Mouse (Mus musculus) CH12.LX (cell line): ENCODE measurements around the gene Cmip. TPM values are rescaled to one million over a fixed set of nuclear protein-coding genes. Genes with fewer than 3 reads are reported as not detected.

ENCODE experiments used
- DNase-seq: peaks from one replicate; pipeline ENCODE4 v3.0.0-alpha.2; 2013; ENCODE audit errors: extremely low read depth
- H3K27ac ChIP-seq: 2 replicates; pipeline ENCODE4 v1.5.1; 2012; ENCODE audit warnings: low read depth, mild to moderate bottlenecking, control low read depth, moderate library complexity; ENCODE audit not compliant: insufficient read depth
- H3K27me3 ChIP-seq: replicated peaks from 2 replicates; pipeline ENCODE3; 2012; ENCODE audit warnings: inconsistent platforms
- H3K36me3 ChIP-seq, 2 experiments: replicated peaks in 1 of 2; 2 replicates each; pipeline versions ENCODE3 to v1.6.1; 2012; ENCODE audit warnings: inconsistent platforms in 1 of 2, low read length in 1 of 2, mild to moderate bottlenecking in 1 of 2, mixed read lengths in 1 of 2, moderate library complexity in 1 of 2; ENCODE audit not compliant: control insufficient read depth in 1 of 2, insufficient read depth in 1 of 2
- H3K4me1 ChIP-seq, 2 experiments: 2 replicates each; pipeline ENCODE4 v1.6.1; 2012; ENCODE audit warnings: inconsistent platforms in 1 of 2, moderate library complexity in 1 of 2; ENCODE audit not compliant: insufficient read depth in 2 of 2, control insufficient read depth in 1 of 2
- H3K4me2 ChIP-seq: 2 replicates; pipeline ENCODE4 v1.6.1; 2012; ENCODE audit warnings: low read depth, mild to moderate bottlenecking, control low read depth; ENCODE audit not compliant: poor library complexity, insufficient read depth, severe bottlenecking
- H3K4me3 ChIP-seq, 3 experiments: fragments of 150-350 bp in 1 of 3; sonication (generic) in 1 of 3; replicated peaks in 1 of 3; 2 replicates each; pipeline versions ENCODE3 to v1.5.1; 2011 to 2012; ENCODE audit warnings: low read depth in 2 of 3, low read length in 2 of 3, mild to moderate bottlenecking in 2 of 3, moderate library complexity in 2 of 3, control low read depth in 1 of 3, improper control_type of control experiment in 1 of 3, inconsistent platforms in 1 of 3, mixed read lengths in 1 of 3; ENCODE audit not compliant: poor library complexity in 1 of 3
- H3K79me2 ChIP-seq: replicated peaks from 2 replicates; pipeline ENCODE4 v1.6.1; 2012; ENCODE audit warnings: mild to moderate bottlenecking, moderate library complexity; ENCODE audit not compliant: control insufficient read depth, poor library complexity, insufficient read depth, severe bottlenecking; ENCODE audit errors: extremely low read depth
- H3K9ac ChIP-seq: 2 replicates; pipeline ENCODE4 v1.6.1; 2012; ENCODE audit warnings: low read depth, mild to moderate bottlenecking, control low read depth, moderate library complexity; ENCODE audit not compliant: insufficient read depth
- H3K9me3 ChIP-seq: replicated peaks from 2 replicates; pipeline ENCODE3; 2012; ENCODE audit warnings: low read length, inconsistent platforms, mixed read lengths
- BHLHE40 ChIP-seq: IDR thresholded peaks from 2 replicates; pipeline ENCODE4 v1.6.1; 2011; ENCODE audit warnings: mild to moderate bottlenecking, low read depth, low read length, improper control_type of control experiment
- CHD1 ChIP-seq: IDR thresholded peaks from 2 replicates; pipeline ENCODE4 v1.6.1; 2012; ENCODE audit warnings: low read depth, low read length, improper control_type of control experiment, inconsistent platforms
- CHD2 ChIP-seq: IDR thresholded peaks from 2 replicates; pipeline ENCODE4 v1.6.1; 2011; ENCODE audit warnings: low read length, improper control_type of control experiment
- EP300 ChIP-seq: IDR thresholded peaks from 2 replicates; pipeline ENCODE4 v1.6.1; 2011; ENCODE audit warnings: low read length, improper control_type of control experiment
- ETS1 ChIP-seq: conservative IDR thresholded peaks from 2 replicates; pipeline ENCODE4 v1.6.1; 2012; ENCODE audit warnings: low read depth, mild to moderate bottlenecking, inconsistent platforms, low read length, improper control_type of control experiment, moderate library complexity
- GABPA ChIP-seq: IDR thresholded peaks from 2 replicates; pipeline ENCODE4 v1.6.1; 2012; ENCODE audit warnings: low read depth, low read length, improper control_type of control experiment, inconsistent platforms; ENCODE audit not compliant: insufficient replicate concordance
- IRF4 ChIP-seq: IDR thresholded peaks from 2 replicates; pipeline ENCODE4 v1.6.1; 2014; ENCODE audit warnings: low read depth, mild to moderate bottlenecking, inconsistent platforms, low read length, improper control_type of control experiment
- JUND ChIP-seq: conservative IDR thresholded peaks from 2 replicates; pipeline ENCODE4 v1.6.1; 2011; ENCODE audit warnings: low read depth, low read length, improper control_type of control experiment
- MAFK ChIP-seq: IDR thresholded peaks from 2 replicates; pipeline ENCODE4 v1.6.1; 2011; ENCODE audit warnings: low read length, improper control_type of control experiment; ENCODE audit not compliant: insufficient replicate concordance
- MAX ChIP-seq: IDR thresholded peaks from 2 replicates; pipeline ENCODE4 v1.6.1; 2011; ENCODE audit warnings: low read length, improper control_type of control experiment
- MAZ ChIP-seq: IDR thresholded peaks from 2 replicates; pipeline ENCODE4 v1.6.1; 2012; ENCODE audit warnings: low read depth, mild to moderate bottlenecking, inconsistent platforms, low read length, improper control_type of control experiment, moderate library complexity
- MEF2A ChIP-seq: IDR thresholded peaks from 2 replicates; pipeline ENCODE4 v1.6.1; 2014; ENCODE audit warnings: low read depth, mild to moderate bottlenecking, inconsistent platforms, low read length, improper control_type of control experiment, borderline replicate concordance
- MXI1 ChIP-seq: IDR thresholded peaks from 2 replicates; pipeline ENCODE4 v1.6.1; 2011; ENCODE audit warnings: mild to moderate bottlenecking, low read depth, low read length, improper control_type of control experiment
- MYC ChIP-seq: IDR thresholded peaks from 2 replicates; pipeline ENCODE4 v1.6.1; 2011; ENCODE audit warnings: low read depth, mild to moderate bottlenecking, improper control_type of control experiment, low read length
- POLR2AphosphoS2 ChIP-seq: IDR thresholded peaks from 2 replicates; pipeline ENCODE4 v1.6.1; 2011; ENCODE audit warnings: low read depth, low read length, improper control_type of control experiment
- RAD21 ChIP-seq: IDR thresholded peaks from 2 replicates; pipeline ENCODE4 v1.6.1; 2011; ENCODE audit warnings: low read depth, mild to moderate bottlenecking, low read length, improper control_type of control experiment, moderate library complexity
- SIN3A ChIP-seq: IDR thresholded peaks from 2 replicates; pipeline ENCODE4 v1.6.1; 2012; ENCODE audit warnings: low read length, improper control_type of control experiment, inconsistent platforms
- TBP ChIP-seq: conservative IDR thresholded peaks from 2 replicates; pipeline ENCODE4 v1.6.1; 2011; ENCODE audit warnings: low read depth, low read length, improper control_type of control experiment
- TCF12 ChIP-seq: IDR thresholded peaks from 2 replicates; pipeline ENCODE4 v1.6.1; 2014; ENCODE audit warnings: low read depth, mild to moderate bottlenecking, inconsistent platforms, low read length, improper control_type of control experiment
- USF1 ChIP-seq: IDR thresholded peaks from 2 replicates; pipeline ENCODE4 v1.6.1; 2014; ENCODE audit warnings: low read depth, mild to moderate bottlenecking, inconsistent platforms, low read length, improper control_type of control experiment
- USF2 ChIP-seq: conservative IDR thresholded peaks from 2 replicates; pipeline ENCODE4 v1.6.1; 2011; ENCODE audit warnings: low read depth, low read length, improper control_type of control experiment
- ZKSCAN1 ChIP-seq: IDR thresholded peaks from 2 replicates; pipeline ENCODE4 v1.6.1; 2012; ENCODE audit warnings: low read depth, inconsistent platforms, low read length, improper control_type of control experiment, borderline replicate concordance
- ZMIZ1 ChIP-seq: IDR thresholded peaks from 2 replicates; pipeline ENCODE4 v1.6.1; 2012; ENCODE audit warnings: low read depth, mild to moderate bottlenecking, inconsistent platforms, low read length, improper control_type of control experiment
- ZNF384 ChIP-seq: IDR thresholded peaks from 2 replicates; pipeline ENCODE4 v1.6.1; 2012; ENCODE audit warnings: low read depth, low read length, improper control_type of control experiment, inconsistent platforms
- dilution Hi-C: fragments of 300-500 bp; cut with MboI; formaldehyde crosslinking; loops from 2 replicates; pipeline ENCODE4 v1.14.3; 2020; ENCODE audit warnings: low sequenced_read_pairs; ENCODE audit not compliant: extremely low pct_unique_long_range_greater_than_20kb, extremely low pct_ligation_motif_present
- in situ Hi-C: fragments of 300-500 bp; cut with MboI; formaldehyde crosslinking; loops from 3 replicates; pipeline ENCODE4 v1.14.3; 2019; ENCODE audit warnings: low sequenced_read_pairs, low pct_ligation_motif_present, low pct_unique_long_range_greater_than_20kb, mixed read lengths
- polyA plus RNA-seq: library from polyadenylated mRNA; unstranded; fragments of >175 nt; gene quantifications from 2 replicates; pipeline ENCODE4 v1.2.1, GENCODE M21; 2012; ENCODE audit warnings: low read depth; ENCODE audit not compliant: insufficient read length
- total RNA-seq, 2 experiments: library from RNA; depleted of rRNA; stranded (reverse); fragments of 300-350 nt in 1 of 2; fragments of >200 nt in 1 of 2; gene quantifications; 2 replicates each; pipeline ENCODE4 v1.2.3; 2012 to 2014

The Cmip gene
- total and polyA plus RNA-seq, 3 experiments = 5.2 to 39.0 (median 16.5) TPM

DNA sequence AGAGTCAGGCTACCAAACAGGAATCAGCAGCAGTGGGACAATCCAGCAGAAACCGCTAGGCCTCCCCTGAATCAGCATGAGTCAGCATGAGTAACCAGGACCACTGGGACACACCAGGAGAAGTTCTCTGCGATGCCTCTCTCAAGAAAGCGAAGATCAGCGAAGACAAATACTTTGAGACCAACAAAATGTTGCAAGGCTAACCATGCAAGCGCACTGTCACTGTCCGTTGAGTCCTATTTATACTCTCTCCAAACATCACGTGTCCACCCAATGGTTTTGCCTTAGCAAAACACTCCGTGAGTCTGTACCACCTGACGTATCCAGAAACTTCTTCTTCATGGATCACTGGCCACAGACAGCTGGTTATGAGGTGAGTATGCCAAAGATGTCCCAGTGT lies 223.1 kb downstream of the Cmip start:
- Histone ChIP-seq H3K36me3 (no peaks in the 10 kb centered on the region), H3K4me2 (peak overlapping the region; percentile 52; the same call in 1 of the 2 replicates), H3K4me3 (no peak overlapping the region), H3K9me3 (no peaks in the 10 kb centered on the region), H3K9ac (no peak overlapping the region), H3K79me2 (no peaks in the 10 kb centered on the region), H3K27me3 (no peaks in the 10 kb centered on the region), H3K27ac (peak overlapping the region; percentile 56), H3K4me1 (peaks cover 26 to 72% of the 10 kb centered on the region in 2 experiments)
- TF ChIP-seq MYC (peak; percentile 59; the same call in 1 of the 2 replicates), JUND (peak; percentile 35), GABPA (no peak), CHD1 (no peak), IRF4 (peak; percentile 55), ZKSCAN1 (no peak), USF2 (peak; percentile 79), MAFK (peak; percentile 88), MAZ (0 out of 2 replicates have a peak, but pooled peaks have one; percentile 36), ZNF384 (no peak), TCF12 (peak; percentile 41; the same call in 1 of the 2 replicates), BHLHE40 (peak; percentile 88), ZMIZ1 (no peak), MEF2A (peak; percentile 75), CHD2 (0 out of 2 replicates have a peak, but pooled peaks have one; percentile 6), MXI1 (0 out of 2 replicates have a peak, but pooled peaks have one; percentile 38), MAX (peak; percentile 74), EP300 (peak; percentile 66), SIN3A (no peak), USF1 (peak; percentile 74), ETS1 (peak; percentile 79), TBP (peak; percentile 73; the same call in 1 of the 2 replicates), RAD21 (no peak), POLR2AphosphoS2 (no peak)
- in situ Hi-C loops (loop anchor here (10.0 kb wide), 1 partner anchor 485 kb away; the partner anchor contains the start of gene Gcsh), dilution Hi-C loops (no loop called here)
- DNase-seq = peak; percentile 84
